Mouse (Mus musculus): ENCODE results near the gene Osbpl10. TPM values are rescaled to one million over a fixed set of nuclear protein-coding genes. Genes with fewer than 3 reads are reported as not detected.

The Osbpl10 gene
- total RNA-seq, 4 experiments from 2014 or later = 19.5 to 29.8 (median 23.5) TPM

GRCm38 (mm10) chr9:115161591-115161990 is 183.2 kb downstream of the Osbpl10 start:
- no peak for DNase-seq (ENCODE audit: low spot score in 2 of 2)

GRCm38 (mm10) chr9:115163031-115163430 is 184.7 kb downstream of the Osbpl10 start:
- peak; percentile 13 to 35 for DNase-seq (ENCODE audit: low spot score in 2 of 2)

DNA sequence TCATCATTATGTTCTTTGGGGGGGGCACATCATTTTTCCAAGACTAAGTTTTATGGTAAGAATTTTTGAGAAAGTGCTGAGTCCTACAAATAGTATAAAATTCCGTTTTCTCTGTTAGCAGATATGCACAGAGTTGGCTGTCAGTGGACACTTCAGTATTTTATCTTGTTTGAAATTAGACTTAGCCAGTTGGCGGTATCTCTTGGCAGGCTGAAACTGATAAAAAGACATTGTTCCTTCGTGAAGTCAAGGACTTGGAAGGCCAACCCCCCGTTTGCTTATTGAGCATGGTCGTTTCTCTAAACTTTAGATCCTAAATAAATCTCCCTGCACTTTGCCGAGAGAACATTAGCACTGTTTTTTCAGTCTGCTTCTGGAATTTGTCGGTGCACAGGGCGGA is 185.3 kb downstream of the Osbpl10 start:
- DNase-seq (ENCODE audit: low spot score in 2 of 2) = no peak

- no peak for DNase-seq (ENCODE audit: low spot score in 2 of 2)
These were observed 186.0 kb downstream of the Osbpl10 start for GRCm38 (mm10) chr9:115164351-115164750.

- no peak for DNase-seq (ENCODE audit: low spot score in 2 of 2)
These were observed 187.6 kb downstream of the Osbpl10 start for GRCm38 (mm10) chr9:115165996-115166395.

DNA sequence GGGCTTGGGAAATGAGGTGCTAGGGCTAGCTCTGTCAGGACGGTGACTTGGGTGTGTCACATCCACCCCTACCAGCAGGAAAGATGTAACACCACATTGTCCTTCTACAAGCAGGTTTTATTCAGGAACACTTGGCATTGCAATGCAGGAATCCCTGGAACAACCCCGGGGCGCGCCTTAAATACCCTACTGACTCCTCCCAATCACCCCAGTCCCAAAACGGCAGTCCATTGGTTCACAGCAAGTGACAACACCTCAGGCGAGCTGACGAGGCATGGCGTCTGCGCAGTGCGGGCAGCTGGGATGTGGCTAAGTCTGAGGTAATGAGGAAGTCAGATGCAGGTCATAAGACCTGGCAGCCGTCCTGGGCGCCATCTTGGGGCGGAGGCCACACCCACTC is 191.2 kb downstream of the Osbpl10 start:
- no peak for DNase-seq (ENCODE audit: low spot score in 2 of 2)

GRCm38 (mm10) chr9:115172096-115172495 is 193.7 kb downstream of the Osbpl10 start:
- DNase-seq (ENCODE audit: low spot score in 2 of 2) = no peak

DNA sequence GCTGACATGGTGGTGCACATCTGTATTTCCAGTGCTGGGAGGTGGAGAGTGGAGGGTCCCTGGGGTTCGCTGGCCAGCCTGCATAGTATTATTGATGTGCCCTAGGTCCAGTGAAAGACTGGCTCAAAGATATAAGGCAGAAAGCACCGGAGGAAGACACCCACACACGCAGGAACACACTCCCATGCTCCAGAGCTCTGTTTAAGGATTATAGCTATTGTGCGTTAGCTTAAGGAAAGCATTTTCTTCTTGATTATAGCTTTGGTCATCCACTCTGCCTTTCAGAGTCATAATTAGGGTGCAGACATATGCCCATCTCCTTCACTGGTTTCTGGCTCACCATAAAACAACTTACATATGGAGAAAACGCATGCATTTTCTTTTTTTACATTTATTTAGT is 200.8 kb downstream of the Osbpl10 start:
- no peak for DNase-seq (ENCODE audit: low spot score in 2 of 2)

DNA sequence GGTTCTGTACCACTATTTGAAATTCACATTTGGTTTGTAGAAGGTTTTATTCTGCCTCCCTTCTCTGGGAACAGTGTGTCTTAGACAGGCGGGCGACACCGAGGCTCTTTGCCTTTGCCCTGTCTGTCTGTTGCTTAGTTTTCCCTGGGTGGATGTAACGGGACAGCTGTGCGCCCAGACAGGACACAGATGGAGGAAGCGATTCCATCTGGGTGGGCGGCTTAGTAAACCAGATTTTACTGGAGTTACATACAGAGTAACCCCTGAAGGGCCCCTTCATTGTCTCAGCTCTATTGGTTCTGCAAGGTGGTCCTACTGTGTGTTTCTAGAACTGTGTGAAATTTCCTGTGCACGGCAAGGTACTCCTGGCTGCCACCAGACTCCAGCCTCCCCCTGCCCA is 201.6 kb downstream of the Osbpl10 start:
- DNase-seq (ENCODE audit: low spot score in 2 of 2) = peak; percentile 47 to 64

- DNase-seq (ENCODE audit: low spot score in 2 of 2) = no peak
These were observed 208.0 kb downstream of the Osbpl10 start for GRCm38 (mm10) chr9:115186402-115186801.

- no peak for DNase-seq (ENCODE audit: low spot score in 2 of 2)
These were observed 212.1 kb downstream of the Osbpl10 start for GRCm38 (mm10) chr9:115190376-115190942.

DNA sequence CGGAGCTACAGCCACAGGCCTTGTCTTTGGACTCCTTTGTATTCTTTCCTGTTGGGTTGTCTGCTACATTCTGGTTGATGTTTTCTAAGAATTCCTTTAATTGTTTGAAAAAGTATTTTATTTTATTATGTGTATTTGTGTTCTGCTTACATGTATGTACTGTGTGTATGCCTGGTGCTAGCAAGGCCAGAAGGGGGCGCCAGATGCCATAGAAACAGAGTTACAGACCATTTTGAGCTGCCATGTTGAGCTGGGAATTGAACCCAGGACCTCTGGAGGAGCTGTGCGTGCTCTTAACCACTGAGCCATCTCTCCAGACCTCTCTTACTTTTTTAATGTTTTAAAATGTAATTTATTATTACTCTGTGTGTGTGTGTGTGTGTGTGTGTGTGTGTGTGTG is 214.5 kb downstream of the Osbpl10 start:
- no peak for DNase-seq (ENCODE audit: low spot score in 2 of 2)

GRCm38 (mm10) chr9:115197082-115197481 is 218.7 kb downstream of the Osbpl10 start:
- DNase-seq (ENCODE audit: low spot score in 2 of 2) = no peak

DNA sequence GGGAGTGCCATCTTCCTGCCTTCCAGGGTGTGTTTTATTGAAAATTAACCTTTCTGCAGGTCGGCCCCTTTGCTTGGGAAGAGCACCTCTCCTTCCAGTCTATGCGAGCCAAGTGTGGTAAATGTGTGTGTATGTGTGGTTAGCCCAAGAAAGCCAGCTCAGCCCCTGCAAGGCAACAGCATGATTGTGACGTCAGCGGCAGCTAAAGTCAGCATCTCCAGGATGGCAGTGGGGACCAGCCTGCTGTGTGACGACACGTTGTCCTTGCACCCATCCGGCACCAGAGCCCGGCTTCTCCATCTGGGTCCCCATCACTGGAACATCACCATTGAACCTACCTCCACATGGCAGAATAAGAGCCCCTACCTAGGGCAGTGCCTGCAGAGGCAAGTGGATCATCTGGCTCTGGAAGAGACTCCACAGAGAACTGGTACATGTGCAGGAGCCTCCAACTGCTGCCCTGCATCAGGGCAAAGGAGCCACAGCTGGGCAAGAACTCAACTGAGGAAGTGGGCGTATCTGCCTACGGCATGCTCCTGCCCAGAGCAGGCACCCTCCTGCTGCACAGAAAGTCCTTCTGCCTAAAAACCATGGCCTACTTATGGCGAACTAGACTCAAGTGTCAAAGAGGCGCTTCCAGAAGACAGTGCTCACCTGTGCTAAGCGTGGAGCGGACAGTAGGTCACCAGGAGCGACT is 221.9 kb downstream of the Osbpl10 start:
- DNase-seq (ENCODE audit: low spot score in 2 of 2) = no peak

DNA sequence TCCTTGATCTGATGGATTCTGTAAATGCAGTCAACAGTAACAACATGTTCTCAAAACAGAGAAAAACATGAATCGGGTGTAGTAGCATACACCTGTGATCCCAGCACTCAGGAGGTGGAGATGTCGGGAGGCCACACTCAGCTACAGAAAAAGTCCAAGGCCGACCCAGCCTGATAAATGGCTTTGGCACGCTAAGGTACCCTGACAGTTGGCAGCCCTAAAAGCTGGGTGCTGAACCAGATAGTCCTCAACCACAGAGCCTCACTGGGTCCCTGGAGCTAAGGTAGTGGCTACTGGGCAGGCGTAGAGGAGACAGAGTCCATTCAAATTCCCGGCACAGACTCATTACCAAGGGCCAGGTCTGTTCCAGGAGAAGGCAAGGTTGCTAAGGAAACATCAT is 222.9 kb downstream of the Osbpl10 start:
- DNase-seq (ENCODE audit: low spot score in 2 of 2) = no peak

DNA sequence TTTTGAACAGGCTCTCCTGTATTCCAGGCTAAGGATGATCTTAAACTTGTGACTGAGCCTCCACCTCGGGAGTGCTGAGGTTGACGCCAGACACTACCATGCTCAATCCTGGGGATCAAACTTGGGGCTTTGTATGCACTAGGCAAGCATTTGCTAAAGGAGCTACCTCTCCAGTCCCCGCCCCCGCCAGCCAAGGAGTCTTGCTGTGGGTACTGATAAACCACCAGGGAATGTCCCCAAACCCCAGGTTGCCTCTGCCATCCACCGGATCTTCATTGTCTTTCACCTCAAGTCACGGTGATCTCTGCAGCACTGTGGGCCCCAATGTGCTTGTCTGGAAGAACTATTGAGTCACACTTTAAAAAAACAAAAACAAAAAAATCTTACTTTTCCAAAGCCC is 224.8 kb downstream of the Osbpl10 start:
- no peak for DNase-seq (ENCODE audit: low spot score in 2 of 2)

DNA sequence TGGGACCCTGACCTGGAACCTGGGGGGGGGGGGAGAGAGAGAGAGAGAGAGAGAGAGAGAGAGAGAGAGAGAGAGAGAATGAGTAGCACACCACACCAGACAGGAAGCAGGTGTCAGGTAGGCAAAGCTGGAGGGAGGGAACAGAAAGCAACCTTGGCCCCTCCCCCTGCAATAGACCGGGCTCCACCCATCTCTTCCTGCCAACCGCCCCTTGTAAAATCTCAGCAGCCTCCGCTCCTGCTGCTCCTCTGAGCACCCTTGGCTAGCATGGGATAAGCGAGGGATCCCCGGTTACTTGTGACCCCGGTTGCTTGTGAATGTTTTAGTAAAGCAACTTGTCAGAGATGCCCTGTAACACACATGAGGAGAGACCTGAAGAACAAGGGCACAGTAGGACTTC is 227.1 kb downstream of the Osbpl10 start:
- DNase-seq (ENCODE audit: low spot score in 2 of 2) = no peak

DNA sequence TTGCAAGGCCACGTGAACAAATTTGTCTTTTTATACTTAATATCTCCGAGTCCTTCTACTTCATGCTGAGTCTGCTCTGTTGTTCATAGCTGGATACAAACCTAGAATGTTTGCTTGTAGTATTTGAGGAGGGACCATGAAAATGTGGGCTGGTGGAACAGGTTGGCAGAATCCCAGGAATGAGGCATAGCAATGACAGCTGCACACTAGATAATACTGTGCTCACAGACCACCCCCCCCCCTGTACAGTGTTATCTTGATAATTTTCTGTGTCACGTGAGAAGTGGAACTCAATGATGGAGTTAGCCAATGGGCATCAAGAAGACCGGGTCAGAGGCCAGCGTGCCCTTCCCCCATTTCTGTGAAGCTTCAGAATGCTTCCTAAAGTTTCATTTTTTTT is 227.8 kb downstream of the Osbpl10 start:
- peak in 1 of 2 experiments; percentile 17 for DNase-seq (ENCODE audit: low spot score in 2 of 2)

- DNase-seq (ENCODE audit: low spot score in 2 of 2) = no peak
These were observed 231.4 kb downstream of the Osbpl10 start for GRCm38 (mm10) chr9:115209737-115210136.

- DNase-seq (ENCODE audit: low spot score in 2 of 2) = no peak
These were observed 232.2 kb downstream of the Osbpl10 start for GRCm38 (mm10) chr9:115210535-115210934.

DNA sequence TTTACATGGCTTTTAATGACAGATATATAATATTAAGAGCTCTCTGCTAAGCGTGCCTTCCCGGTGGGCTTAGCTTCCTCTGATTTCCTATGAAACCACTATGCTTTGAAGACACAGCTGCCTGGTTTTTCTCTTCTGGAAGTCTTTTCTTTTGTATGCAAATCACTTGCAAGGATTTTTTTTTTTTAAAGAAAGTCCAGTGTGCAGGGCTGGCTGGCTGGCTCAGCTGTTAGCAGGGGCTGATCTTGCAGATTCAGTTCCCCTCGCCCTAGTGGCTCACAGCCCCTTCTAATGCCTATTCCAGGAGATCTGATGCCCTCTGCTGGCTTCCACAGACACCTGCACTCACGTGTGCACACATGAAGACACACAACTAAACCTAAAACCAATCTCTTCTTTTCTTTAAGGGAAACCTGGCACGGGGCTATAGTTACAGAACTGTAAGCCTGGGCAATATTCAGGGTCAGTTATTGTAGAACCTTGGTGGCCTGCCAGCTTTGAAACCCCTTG is 235.4 kb downstream of the Osbpl10 start:
- no peak for DNase-seq (ENCODE audit: low spot score in 2 of 2)

- DNase-seq (ENCODE audit: low spot score in 2 of 2) = no peak
These were observed 236.5 kb downstream of the Osbpl10 start for GRCm38 (mm10) chr9:115214572-115215571.
